Mouse (Mus musculus): ENCODE data around the gene Srpk2. TPM values are rescaled to one million over a fixed set of nuclear protein-coding genes. Genes with fewer than 3 reads are reported as not detected.
"Not testable (repeated sequence)": the region's sequence is repeated elsewhere in the genome, so short reads cannot be mapped to it uniquely, and the experiment has no call there.

Gene Srpk2
- total RNA-seq, 2 experiments from 2014 or later = 37.8 to 44.2 TPM

DNA sequence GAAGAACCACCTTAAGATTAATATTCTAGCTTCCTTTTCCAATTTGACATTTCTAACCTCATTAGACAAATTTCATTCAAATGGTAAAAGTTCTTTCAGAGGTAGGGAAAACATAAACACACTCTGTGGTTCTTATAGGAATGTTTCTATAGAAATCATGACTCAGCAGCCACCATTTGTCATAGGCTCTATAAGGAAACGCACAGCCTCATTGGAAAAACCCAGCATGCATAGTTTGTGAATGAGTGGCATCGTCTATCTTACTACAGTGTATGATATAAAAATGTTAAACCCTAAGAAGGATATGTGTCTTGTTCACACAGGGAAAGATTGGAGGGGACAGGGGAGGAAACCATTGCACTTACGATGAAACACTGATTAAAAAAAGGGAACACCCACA, 178.8 kb downstream of the Srpk2 start:
- DNase-seq = no peak

- DNase-seq = no peak
Observed at GRCm38 (mm10) chr5:23502317-23502937, 182.0 kb downstream of the Srpk2 start.

DNA sequence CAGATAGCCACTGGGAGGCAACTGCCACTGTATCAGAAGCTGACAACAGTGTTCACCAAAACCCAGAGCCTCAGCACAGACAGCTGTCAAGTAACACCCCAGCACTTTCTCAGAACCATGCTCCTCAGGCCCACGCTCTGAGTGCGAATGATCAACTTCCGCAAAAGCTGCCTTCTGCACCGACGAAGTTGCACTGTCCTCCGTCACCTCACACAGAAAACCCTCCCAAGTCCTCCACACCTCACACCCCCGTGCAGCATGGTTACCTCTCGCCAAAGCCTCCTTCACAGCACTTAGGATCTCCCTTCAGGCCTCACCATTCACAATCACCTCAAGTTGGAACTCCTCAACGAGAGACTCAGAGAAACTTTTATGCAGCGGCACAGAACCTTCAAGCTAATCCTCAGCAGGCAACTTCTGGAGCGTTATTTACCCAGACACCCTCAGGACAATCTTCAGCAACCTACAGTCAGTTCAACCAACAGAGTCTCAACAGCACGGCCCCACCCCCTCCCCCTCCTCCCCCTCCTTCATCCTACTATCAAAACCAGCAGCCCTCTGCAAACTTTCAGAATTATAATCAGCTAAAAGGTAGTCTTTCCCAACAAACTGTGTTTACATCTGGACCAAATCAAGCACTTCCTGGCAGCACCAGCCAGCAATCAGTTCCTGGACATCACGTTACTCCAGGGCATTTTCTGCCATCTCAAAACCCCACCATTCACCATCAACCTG, 182.7 kb downstream of the Srpk2 start:
- DNase-seq = no peak

- DNase-seq = no peak
Observed at GRCm38 (mm10) chr5:23500715-23501114, 183.7 kb downstream of the Srpk2 start.

GRCm38 (mm10) chr5:23499257-23499656, 185.2 kb downstream of the Srpk2 start:
- no peak for DNase-seq

DNA sequence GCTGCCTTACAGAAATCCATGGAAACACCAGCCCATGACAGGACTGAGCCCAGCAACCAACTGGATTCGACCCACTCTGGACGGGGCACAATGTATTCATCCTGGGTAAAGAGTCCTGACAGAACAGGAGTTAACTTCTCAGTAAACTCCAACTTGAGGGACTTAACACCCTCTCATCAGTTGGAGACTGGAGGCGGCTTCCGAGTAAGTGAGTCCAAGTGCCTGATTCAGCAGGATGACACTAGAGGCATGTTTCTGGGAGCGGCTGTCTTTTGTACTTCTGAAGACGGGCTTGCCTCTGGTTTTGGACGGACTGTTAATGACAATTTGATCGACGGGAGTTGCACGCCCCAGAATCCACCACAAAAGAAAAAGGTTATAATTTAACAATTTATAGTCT, 186.5 kb downstream of the Srpk2 start:
- no peak for DNase-seq

DNA sequence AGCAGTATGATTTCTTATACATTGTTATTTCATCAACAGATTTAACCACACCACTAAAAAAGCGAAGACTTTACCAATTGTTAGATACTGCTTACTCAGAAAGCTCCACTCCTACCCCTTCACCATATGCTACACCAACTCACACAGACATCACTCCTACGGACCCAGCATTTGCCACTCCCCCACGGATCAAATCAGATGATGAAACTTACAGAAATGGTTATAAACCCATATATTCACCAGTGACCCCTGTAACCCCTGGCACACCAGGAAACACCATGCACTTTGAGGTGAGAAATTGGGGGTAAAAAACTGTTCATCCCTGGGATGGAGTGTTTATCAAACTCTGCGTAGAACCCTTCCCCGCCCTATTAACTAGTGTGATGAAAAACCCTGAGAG, 187.5 kb downstream of the Srpk2 start:
- no peak for DNase-seq

DNA sequence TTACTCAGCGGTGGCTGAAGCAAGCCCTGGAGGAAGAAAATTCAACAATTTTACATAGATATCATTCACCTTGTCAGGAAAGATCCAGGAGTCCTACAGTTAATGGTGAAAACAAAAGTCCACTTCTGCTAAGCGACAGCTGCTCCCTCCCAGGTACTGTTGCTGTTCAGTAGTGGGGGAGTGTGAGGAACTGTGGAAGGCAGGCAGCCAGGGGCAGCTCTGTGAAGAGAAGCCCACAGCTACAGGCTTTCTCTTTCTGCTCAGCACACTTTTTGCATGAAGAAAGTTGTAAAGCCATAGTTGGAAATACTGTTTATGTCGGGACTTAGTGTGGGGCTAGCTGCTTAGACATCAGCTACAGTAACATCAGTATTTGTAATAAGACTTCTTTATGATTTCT, 188.0 kb downstream of the Srpk2 start:
- no peak for DNase-seq

DNA sequence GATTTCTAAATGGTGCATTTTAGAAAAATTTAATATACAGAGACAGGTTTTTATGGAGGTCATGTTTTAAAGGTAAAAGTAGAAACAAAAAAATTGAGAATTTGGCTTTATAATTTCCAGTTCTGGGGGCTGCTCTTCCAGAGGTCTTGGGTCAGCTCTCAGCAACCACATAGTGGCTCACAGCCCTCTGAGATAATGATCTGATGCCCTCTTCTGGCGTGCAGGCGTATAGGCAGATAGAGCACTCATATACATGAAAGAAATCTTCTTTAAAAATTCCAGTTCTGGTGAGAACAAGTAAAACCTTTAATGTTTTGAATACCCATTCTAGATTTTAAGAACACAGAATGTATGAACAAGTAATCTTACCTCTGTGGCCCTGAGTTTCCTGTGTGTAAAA, 193.6 kb downstream of the Srpk2 start:
- no peak for DNase-seq

- no peak for DNase-seq
Observed at GRCm38 (mm10) chr5:23489231-23489630, 195.2 kb downstream of the Srpk2 start.

DNA sequence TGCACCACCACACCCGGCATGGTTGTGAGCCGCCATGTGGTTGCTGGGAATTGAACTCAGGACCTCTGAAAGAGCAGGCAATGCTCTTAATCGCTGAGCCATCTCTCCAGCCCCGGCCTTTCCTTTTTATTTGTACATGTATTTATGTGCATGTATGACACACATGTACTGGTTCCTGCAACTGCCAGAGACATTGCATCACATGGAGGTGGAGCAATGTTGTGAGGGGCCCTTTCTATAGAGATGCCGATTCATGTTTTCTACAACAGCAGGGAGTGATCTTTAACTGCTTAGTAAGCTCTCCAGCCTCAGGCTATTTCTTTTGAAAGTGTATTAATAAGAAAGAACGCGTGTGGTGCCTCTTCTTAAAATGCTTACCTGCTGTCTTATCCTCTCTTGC, 200.6 kb downstream of the Srpk2 start:
- DNase-seq = no peak

- DNase-seq = no peak
Observed at GRCm38 (mm10) chr5:23473098-23473873, 211.1 kb downstream of the Srpk2 start.

DNA sequence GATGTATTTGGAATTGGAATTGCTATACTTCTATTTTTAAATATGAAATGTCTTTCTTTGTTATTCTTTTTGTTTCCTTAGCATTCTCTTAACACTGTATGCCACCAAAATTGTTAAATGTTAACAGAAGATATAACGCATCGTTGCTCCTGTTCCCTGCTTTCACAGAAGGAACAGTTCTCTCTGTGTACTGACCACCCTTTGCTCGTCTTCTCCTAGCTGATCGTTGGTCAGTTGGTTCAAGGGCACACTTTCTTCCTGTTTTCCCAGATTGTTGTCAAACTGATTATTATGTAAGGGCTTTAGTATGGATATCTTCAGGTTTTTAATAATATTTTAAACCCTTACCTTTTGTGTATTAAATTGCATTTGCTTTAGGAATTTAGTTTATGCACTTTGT, 217.9 kb downstream of the Srpk2 start:
- DNase-seq = no peak

- no peak for DNase-seq
Observed at GRCm38 (mm10) chr5:23464743-23465142, 219.7 kb downstream of the Srpk2 start.

DNA sequence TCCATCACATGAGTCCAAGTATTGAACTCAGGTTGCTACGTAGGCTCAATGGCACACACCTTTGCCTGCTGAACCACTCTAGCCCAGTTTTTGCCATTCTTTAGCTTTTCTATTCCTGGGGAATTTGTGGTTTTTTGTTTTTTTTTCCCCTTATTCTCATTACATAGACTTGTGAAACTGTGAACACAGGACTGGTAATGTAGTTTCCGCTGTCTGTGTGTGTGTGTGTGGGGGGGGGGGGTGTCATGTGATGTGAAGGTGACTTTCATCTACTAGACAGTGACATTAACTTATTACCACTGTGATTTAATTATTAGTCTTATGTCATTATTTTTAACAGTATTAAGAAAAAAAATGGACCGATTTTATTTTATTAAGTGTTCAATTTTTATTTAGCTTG, 220.2 kb downstream of the Srpk2 start:
- DNase-seq = no peak

GRCm38 (mm10) chr5:23461688-23462087, 222.7 kb downstream of the Srpk2 start:
- DNase-seq = peak in 1 of 2 experiments; percentile 42

- not testable (repeated sequence) for DNase-seq
Observed at GRCm38 (mm10) chr5:23453561-23453960, 230.9 kb downstream of the Srpk2 start.

Other genes starting within 250 kb of the Srpk2 start
- gene Pus7, start 99.1 kb upstream of the Srpk2 start, total RNA-seq (2021) = 10 to 100 TPM in 1 of 2 experiments, 1 to 10 TPM in 1; 9.7 to 10.5 TPM
- 10 to 100 TPM; 14.7 to 15.0 TPM for gene Rint1, start 103.1 kb upstream of the Srpk2 start, total RNA-seq (2021)
- gene Tomm7, start 159.5 kb upstream of the Srpk2 start, total RNA-seq (2021) = 100 to 1,000 TPM; 110 to 111 TPM